Mouse (Mus musculus) lung, embryonic 16.5 days (tissue): Measurements from ENCODE around the gene Trio. TPM values are rescaled to one million over a fixed set of nuclear protein-coding genes. Genes with fewer than 3 reads are reported as not detected.

Experiments
- ATAC-seq: fragments of 200-750 bp; cut with Nextera tagmentation; 2 replicates; pipeline ENCODE4 v1.8.0; 2017; ENCODE audit warnings: low read depth, mild to moderate bottlenecking, moderate library complexity
- H3K27ac ChIP-seq: fragments of 300-500 bp; sonication (generic); 2 replicates; pipeline ENCODE4 v1.5.1; 2014; ENCODE audit warnings: mild to moderate bottlenecking, control low read depth, low read length
- H3K27me3 ChIP-seq: fragments of 300-500 bp; sonication (generic); 2 replicates; pipeline ENCODE4 v1.6.1; 2014; ENCODE audit warnings: low read depth, low read length, mixed read lengths; ENCODE audit not compliant: control insufficient read depth, insufficient read depth
- H3K36me3 ChIP-seq: fragments of 300-500 bp; sonication (generic); 2 replicates; pipeline ENCODE4 v1.6.1; 2014; ENCODE audit warnings: low read length; ENCODE audit not compliant: control insufficient read depth, insufficient read depth
- H3K4me1 ChIP-seq: fragments of 300-500 bp; sonication (generic); replicated peaks from 2 replicates; pipeline ENCODE4 v1.6.1; 2014; ENCODE audit warnings: low read length, mixed read lengths; ENCODE audit not compliant: control insufficient read depth, insufficient read depth
- H3K4me2 ChIP-seq: fragments of 300-500 bp; sonication (generic); 2 replicates; pipeline ENCODE4 v1.6.1; 2014; ENCODE audit warnings: low read depth, low read length, control low read depth
- H3K4me3 ChIP-seq: fragments of 300-500 bp; sonication (generic); 2 replicates; pipeline ENCODE4 v1.5.1; 2014; ENCODE audit warnings: mild to moderate bottlenecking, low read length, control low read depth
- H3K9ac ChIP-seq: fragments of 300-500 bp; sonication (generic); 2 replicates; pipeline ENCODE4 v1.6.1; 2014; ENCODE audit warnings: low read length, control low read depth
- H3K9me3 ChIP-seq: fragments of 300-500 bp; sonication (generic); 2 replicates; pipeline ENCODE4 v1.6.1; 2016; ENCODE audit warnings: low read length; ENCODE audit not compliant: control insufficient read depth
- WGBS: fragments of 180-500 bp; shearing (Covaris S2); extraction: QIAGEN DNeasy Blood & Tissue Kit; methylation state at CpG from one replicate; pipeline ENCODE4 v1.1.7; 2014; 5-methylcytosine and 5-hydroxymethylcytosine counted together
- polyA plus RNA-seq: library from polyadenylated mRNA; unstranded; fragments of >200 nt; fragmentation: Nextera tagmentation; extraction: Ambion mirVana; gene quantifications from 2 replicates; pipeline ENCODE4 v1.2.1, GENCODE M21; 2015

Trio gene
- polyA plus RNA-seq, 1 experiment from 2014 or later: 16.4 TPM

DNA sequence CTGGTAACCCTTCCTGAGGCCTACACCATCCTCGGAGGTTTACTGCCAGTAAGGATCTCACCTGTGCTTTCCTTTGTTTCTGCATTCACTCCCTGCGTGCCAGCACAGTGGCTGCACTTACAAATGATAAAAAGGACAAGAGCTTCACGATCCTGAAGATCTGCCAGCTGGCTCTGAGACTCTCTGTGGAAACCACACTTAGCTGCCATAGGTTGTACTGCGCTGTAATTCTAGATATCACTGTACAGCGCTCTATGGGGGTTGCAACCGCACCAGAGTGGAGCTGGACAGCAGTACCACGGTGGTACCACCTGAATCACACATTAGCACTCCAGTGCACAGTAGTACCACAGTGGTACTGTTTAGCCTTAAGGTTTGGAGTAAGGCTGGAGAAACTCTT, 168.4 kb downstream of the Trio start:
- H3K36me3 ChIP-seq: peaks cover 7% of the 10 kb centered on the region; the same call in 1 of the 2 replicates
- H3K4me2 ChIP-seq: no peak overlapping the region
- peaks cover 13% of the 10 kb centered on the region for H3K4me1 ChIP-seq
- no peaks in the 10 kb centered on the region for H3K9me3 ChIP-seq
- no peak overlapping the region; the same call in 1 of the 2 replicates for H3K27ac ChIP-seq
- no peaks in the 10 kb centered on the region for H3K27me3 ChIP-seq
- H3K9ac ChIP-seq: no peak overlapping the region
- no peak for ATAC-seq
- 70% methylated on average over 7 of the region's 7 CpGs for WGBS
- H3K4me3 ChIP-seq: no peak overlapping the region

DNA sequence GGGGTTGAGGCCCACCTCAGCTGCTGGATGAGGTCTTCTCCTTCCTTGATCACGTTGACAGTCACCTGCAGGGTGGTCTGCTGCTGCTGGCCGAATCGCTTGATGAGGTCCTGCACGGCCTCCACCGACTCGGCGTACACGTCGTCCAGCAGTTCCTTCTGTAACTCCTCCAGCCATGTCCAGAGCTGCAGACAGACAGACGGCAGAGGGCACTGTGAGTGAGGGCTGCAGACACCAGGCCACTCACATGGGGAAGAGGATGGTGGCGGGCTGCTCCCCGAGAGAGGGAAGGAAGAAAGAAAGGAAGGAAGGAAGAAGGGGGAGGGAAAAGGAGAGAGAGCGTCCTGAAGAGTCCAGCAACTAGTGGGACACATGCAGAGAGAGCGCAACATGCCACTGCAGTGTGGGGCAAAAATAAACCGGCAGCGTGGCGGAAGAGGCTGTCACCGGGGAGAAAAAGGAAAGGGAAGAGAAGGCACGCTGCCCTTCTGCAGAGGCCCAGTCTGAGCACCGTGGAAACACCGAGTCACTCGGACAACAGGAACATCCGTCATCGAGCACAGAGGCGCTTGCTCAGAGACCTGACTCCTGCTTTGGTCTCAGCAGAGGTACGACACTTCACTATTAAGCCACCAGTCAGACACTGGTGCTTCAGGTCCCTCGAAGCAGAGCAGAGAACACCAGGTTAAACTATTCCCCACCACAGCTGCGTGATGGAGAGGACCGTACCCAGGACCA, 169.4 kb downstream of the Trio start:
- H3K27me3 ChIP-seq: no peaks in the 10 kb centered on the region
- no peaks in the 10 kb centered on the region for H3K9me3 ChIP-seq
- H3K27ac ChIP-seq: peak overlapping the region; percentile 25; the same call in 1 of the 2 replicates
- 29% methylated on average over 29 of the region's 29 CpGs for whole genome bisulfite sequencing
- H3K4me1 ChIP-seq: peaks cover 13% of the 10 kb centered on the region
- peaks cover 9% of the 10 kb centered on the region; the same call in 1 of the 2 replicates for H3K36me3 ChIP-seq
- no peak overlapping the region for H3K4me3 ChIP-seq
- 0 out of 2 replicates have a peak overlapping the region, but pooled peaks have one; percentile 15 for H3K4me2 ChIP-seq
- no peak overlapping the region for H3K9ac ChIP-seq
- ATAC-seq: peak; percentile 40; the same call in 1 of the 2 replicates

DNA sequence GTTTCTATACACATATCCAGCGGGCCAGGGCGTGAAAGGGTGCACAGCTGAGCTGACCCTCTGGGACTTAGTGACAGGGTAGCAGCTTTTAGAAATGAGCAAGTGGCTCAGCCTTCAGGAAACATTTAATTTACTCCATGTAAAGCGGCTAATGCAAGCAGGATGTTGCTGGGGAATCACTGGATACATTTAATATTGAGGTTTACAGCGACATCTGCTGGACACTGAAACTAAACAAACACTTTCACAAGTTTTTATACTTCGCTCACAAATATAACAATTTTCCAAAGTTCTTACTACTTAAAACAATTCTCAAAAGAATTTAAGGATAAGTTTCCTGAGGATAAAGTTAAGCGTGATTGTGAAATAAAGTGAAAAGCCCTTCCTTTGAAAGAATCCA, 174.3 kb downstream of the Trio start:
- Histone ChIP-seq H3K4me1 (peaks cover 6% of the 10 kb centered on the region), H3K27ac (no peak overlapping the region), H3K9me3 (no peaks in the 10 kb centered on the region), H3K4me3 (no peak overlapping the region), H3K9ac (no peak overlapping the region), H3K36me3 (peaks cover 35% of the 10 kb centered on the region), H3K4me2 (no peak overlapping the region), H3K27me3 (no peaks in the 10 kb centered on the region)
- WGBS: 79% methylated on average over 6 of the region's 6 CpGs
- ATAC-seq: no peak

DNA sequence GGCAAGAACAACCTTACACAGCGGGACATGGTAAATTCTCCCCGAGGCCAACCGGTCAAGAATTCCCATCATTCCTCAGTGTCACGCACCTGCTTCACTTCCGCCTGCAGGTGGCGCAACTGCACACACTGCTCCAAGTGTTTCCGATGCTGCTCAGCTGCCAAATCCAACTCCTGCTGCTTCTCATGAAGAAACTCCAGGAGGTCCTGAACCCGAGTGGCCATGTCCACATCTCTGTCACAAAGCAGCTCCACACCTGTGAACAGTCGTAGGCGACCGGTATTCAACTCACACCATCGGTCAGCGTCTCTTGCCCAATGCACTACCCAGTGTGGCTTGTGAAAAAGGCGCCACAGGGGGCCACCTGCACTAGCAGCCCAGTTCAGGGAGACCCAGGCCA, 174.7 kb downstream of the Trio start:
- Histone ChIP-seq H3K4me1 (peaks cover 2% of the 10 kb centered on the region), H3K27me3 (no peaks in the 10 kb centered on the region), H3K27ac (no peak overlapping the region), H3K4me3 (no peak overlapping the region), H3K36me3 (peaks cover 39% of the 10 kb centered on the region), H3K9ac (no peak overlapping the region), H3K4me2 (no peak overlapping the region), H3K9me3 (no peaks in the 10 kb centered on the region)
- WGBS: 85% methylated on average over 14 of the region's 14 CpGs
- ATAC-seq: no peak

DNA sequence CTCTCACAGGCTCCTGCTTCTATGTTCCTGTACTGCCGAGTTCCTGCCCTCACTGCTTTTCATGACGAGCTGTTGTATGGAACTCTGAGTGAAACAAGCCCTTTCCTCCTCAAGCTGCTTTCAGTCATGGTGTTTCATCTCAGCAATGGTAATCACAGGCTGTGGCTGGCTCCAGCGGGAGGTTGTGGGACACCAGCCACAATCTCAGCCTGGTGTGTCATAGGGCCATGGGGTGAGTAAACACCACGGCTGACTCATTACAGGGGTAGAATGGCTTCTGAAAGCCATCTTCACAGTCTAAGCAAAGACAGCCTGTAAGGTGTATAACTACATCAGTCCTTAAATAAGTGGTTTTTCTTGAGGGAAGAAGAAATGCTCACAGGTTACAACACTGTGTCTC, 175.7 kb downstream of the Trio start:
- no peak overlapping the region for H3K27ac ChIP-seq
- no peak for ATAC-seq
- no peak overlapping the region for H3K4me3 ChIP-seq
- no peaks in the 10 kb centered on the region for H3K4me1 ChIP-seq
- no peak overlapping the region for H3K9ac ChIP-seq
- 81% methylated on average over 4 of the region's 4 CpGs for WGBS
- no peaks in the 10 kb centered on the region for H3K27me3 ChIP-seq
- H3K9me3 ChIP-seq: no peaks in the 10 kb centered on the region
- peaks cover 40% of the 10 kb centered on the region for H3K36me3 ChIP-seq
- no peak overlapping the region for H3K4me2 ChIP-seq

DNA sequence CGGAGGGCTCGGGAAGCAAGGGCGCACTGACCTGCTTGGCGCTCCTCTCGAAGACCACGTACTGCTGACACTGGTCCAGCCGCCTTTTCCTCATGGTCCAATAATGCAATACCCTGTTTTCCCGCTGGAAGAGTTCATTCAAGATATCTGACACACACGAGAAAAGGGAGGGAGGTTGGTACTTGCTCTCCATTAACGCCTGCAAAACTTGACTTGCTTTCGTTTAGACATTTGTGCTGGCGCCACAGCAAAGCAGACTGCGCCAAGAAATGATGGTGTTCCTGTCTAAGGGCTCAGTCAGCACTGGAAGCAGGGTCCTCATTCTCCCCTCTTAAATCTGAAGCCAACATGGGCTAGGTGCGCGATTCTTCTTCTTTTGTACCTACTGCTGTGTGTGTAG, 184.0 kb downstream of the Trio start:
- Histone ChIP-seq H3K4me2 (no peak overlapping the region), H3K27me3 (no peaks in the 10 kb centered on the region)

DNA sequence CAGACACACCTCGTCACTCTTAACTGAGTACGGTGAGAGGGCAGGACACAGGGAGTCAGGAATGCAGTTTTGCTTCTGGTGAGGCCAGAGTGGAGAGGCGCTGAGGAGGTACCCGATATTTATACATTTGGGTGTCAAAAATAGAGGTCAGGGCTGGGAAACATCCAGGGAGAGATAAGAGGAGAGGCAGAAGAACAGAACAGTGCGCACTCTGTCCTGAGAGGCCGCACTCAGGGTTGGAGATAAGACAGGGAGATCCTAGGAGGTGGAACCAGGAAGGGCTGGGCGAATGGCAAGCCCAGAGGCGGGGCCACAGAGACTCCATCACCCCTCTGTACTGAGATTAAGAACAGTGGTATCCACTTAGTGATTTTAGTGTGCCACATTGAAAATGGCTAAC, 185.1 kb downstream of the Trio start:
- H3K36me3 ChIP-seq: peaks cover 9% of the 10 kb centered on the region; the same call in 1 of the 2 replicates
- WGBS: 37% methylated on average over 8 of the region's 8 CpGs
- no peaks in the 10 kb centered on the region for H3K4me1 ChIP-seq
- no peaks in the 10 kb centered on the region for H3K27me3 ChIP-seq
- peak; percentile 51 for ATAC-seq
- H3K4me3 ChIP-seq: no peak overlapping the region
- no peak overlapping the region for H3K9ac ChIP-seq
- H3K4me2 ChIP-seq: no peak overlapping the region
- no peak overlapping the region for H3K27ac ChIP-seq
- H3K9me3 ChIP-seq: no peaks in the 10 kb centered on the region

More for the DNA sequence above, 184.0 kb downstream of the Trio start:
- WGBS: 87% methylated on average over 15 of the region's 15 CpGs
- H3K9ac ChIP-seq: no peak overlapping the region
- peaks cover 16% of the 10 kb centered on the region for H3K36me3 ChIP-seq
- H3K4me3 ChIP-seq: no peak overlapping the region
- no peaks in the 10 kb centered on the region for H3K9me3 ChIP-seq
- ATAC-seq: no peak
- H3K4me1 ChIP-seq: no peaks in the 10 kb centered on the region
- no peak overlapping the region for H3K27ac ChIP-seq

DNA sequence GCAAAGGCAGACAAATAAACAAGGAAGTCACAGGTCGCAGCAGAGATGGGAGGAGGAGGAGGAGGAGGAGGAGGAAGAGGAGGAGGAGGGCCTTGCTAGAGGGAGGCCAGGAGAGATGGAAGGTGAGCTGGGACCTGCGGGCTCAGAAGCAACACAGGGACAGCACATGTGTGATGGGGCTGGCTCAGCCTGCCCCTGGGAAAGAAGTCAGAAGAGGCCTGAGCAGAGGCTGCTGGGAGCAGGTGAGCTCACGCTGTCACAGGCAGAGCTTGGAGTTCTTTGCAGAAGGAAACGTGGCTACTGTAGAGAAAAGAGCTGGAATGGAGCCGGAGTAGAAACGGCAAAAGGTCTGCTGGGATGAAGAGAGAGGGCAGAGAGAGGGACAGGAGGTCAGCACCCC, 185.5 kb downstream of the Trio start:
- ATAC-seq: no peak
- Histone ChIP-seq H3K4me3 (no peak overlapping the region), H3K27me3 (no peaks in the 10 kb centered on the region), H3K36me3 (peaks cover 9% of the 10 kb centered on the region; the same call in 1 of the 2 replicates), H3K4me2 (no peak overlapping the region), H3K9ac (no peak overlapping the region), H3K27ac (no peak overlapping the region), H3K4me1 (no peaks in the 10 kb centered on the region), H3K9me3 (no peaks in the 10 kb centered on the region)
- WGBS: 32% methylated on average over 6 of the region's 6 CpGs

DNA sequence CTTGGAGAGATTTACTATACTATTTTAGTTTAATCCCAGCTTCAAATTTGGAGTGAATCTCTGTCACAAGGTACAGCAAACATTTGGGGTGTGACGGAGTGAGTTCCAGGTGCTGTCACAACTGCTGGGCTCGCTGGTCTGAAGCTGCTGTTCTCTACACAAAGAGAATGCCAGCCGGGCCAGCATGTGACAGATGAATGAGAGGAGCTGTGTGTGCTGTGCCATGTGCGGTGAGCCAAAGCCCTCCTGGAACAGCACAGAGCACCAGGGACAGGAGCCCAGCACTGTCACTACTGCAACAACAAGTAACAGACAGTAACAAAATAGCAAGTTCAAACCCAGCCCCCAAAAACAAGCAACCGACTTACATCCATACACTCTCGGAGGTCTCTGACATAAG, 194.0 kb downstream of the Trio start:
- no peak for ATAC-seq
- 87% methylated on average over 6 of the region's 6 CpGs for WGBS
- H3K4me3 ChIP-seq: no peak overlapping the region

More for the DNA sequence above, 194.0 kb downstream of the Trio start:
- Histone ChIP-seq H3K9ac (no peak overlapping the region), H3K9me3 (no peaks in the 10 kb centered on the region), H3K27me3 (no peaks in the 10 kb centered on the region), H3K4me1 (no peaks in the 10 kb centered on the region), H3K27ac (no peak overlapping the region), H3K36me3 (peaks cover 28% of the 10 kb centered on the region), H3K4me2 (no peak overlapping the region)
